Mouse (Mus musculus): ENCODE results near the gene Cnr2.
"Not testable (repeated sequence)": the region's sequence is repeated elsewhere in the genome, so short reads cannot be mapped to it uniquely, and the experiment has no call there.

The Cnr2 gene

DNA sequence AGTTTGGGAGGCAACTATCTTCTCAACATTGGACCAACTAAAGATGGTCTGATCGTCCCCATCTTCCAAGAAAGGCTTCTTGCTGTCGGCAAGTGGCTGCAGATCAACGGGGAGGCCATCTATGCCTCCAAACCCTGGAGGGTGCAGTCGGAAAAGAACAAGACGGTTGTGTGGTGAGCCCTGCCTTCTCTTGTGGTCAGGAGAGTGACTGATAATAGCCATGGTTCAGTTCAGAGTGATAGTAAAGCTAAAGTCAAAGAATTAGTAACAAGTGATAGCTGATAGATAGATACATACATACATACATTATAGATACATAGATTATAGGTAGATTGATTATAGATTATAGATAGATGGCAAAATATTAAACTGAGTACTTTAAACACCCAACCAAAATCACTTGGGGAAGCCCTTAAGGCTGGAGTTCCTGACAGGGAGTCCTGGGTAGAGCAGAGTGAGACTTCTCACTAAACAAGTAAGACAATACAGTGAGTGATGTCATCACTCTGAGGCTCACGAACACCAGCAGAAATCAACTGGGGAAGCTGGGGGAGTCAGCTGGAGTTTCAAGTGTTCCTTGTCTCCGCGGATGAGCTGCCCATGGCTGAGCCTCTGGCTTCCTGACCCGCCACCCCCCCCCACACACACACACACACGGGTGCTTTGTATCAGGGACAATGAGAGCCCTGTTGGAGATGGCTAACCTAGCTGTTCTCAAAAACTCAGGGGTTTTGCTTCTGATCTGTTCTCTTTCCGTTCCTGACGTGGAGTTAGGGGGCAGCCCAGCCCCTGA lies 39.7 kb downstream of the Cnr2 start:
- no peak for DNase-seq (ENCODE audit: low read depth)

- DNase-seq (ENCODE audit: low read depth), result no peak
Observed at GRCm38 (mm10) chr4:135935502-135935901, 40.3 kb downstream of the Cnr2 start.

- no peak for DNase-seq (ENCODE audit: low read depth)
Observed at GRCm38 (mm10) chr4:135938858-135939257, 43.7 kb downstream of the Cnr2 start.

- DNase-seq (ENCODE audit: low read depth), result not testable (repeated sequence)
Observed at GRCm38 (mm10) chr4:135941026-135941425, 45.8 kb downstream of the Cnr2 start.

DNA sequence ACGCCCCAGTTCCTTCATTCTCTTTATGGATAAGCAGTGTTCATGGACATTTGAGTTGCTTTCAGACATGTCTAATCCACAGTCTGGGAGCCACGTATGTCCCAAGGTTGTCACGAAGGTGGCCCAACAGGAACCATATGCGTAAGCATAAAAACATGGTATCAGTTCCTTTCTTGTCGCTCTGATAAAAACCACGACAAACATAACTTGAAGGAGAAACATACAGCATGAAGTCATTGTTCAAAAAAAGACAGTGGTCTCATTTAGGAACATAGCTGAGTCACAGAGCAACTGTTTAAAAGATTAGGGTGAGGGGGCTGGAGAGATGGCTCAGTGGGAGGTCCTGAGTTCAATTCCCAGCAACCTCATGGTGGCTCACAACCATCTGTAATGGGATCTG lies 47.0 kb downstream of the Cnr2 start:
- DNase-seq (ENCODE audit: low read depth), result peak; percentile 52

- DNase-seq (ENCODE audit: low read depth), result no peak
Observed at GRCm38 (mm10) chr4:135943389-135943788, 48.2 kb downstream of the Cnr2 start.

GRCm38 (mm10) chr4:135945706-135946105 lies 50.5 kb downstream of the Cnr2 start:
- no peak for DNase-seq (ENCODE audit: low read depth)

DNA sequence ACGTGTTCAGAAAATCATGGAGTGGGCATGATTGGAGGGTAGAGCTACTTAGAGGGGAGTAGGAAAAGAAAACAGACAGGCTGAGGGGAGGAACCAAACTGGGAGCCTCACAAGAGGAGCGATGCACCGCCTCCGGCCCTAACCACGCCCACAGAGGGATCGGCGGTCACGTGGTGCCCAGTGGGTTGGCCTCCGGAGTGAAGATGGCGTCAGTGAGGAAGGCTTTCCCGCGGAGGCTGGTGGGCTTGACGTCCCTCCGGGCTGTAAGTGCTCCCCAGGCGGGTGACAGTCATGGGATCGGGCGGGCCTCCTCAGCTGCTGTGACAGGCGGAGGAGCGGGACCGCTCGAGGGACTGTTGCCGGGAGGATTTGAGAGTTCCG lies 51.1 kb downstream of the Cnr2 start, which contains the start of gene Hmgcl:
TSS of gene Hmgcl (plus strand) at position 171 of the 381 bp plus-strand sequence.
- peak; percentile 92 for DNase-seq (ENCODE audit: low read depth)

- no peak for DNase-seq (ENCODE audit: low read depth)
Observed at GRCm38 (mm10) chr4:135946659-135947301, 51.6 kb downstream of the Cnr2 start.

DNA sequence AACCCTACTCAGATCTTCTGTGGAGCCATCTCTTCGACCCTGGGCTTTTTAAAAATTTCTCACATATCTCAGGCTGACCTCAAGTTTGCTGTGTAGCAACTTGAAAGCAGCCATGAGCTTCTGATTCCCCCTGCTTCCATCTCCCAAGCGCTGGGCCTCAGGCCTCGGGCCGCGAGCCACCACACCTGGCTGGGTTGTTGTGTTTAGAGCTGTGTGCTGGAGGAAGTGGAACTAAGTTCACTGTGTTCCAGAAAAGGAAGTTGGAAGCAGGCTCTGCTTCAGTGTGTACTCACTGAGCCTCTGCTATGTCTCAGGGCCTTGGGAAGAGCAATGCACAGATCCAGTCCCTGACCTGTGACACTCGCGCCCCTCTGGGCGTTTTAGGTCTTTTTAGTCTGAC lies 52.9 kb downstream of the Cnr2 start:
- no peak for DNase-seq (ENCODE audit: low read depth)

- no peak for DNase-seq (ENCODE audit: low read depth)
Observed at GRCm38 (mm10) chr4:135949475-135949874, 54.3 kb downstream of the Cnr2 start.

- DNase-seq (ENCODE audit: low read depth), result no peak
Observed at GRCm38 (mm10) chr4:135949911-135950310, 54.7 kb downstream of the Cnr2 start.

GRCm38 (mm10) chr4:135950365-135950764 lies 55.2 kb downstream of the Cnr2 start:
- DNase-seq (ENCODE audit: low read depth), result no peak

DNA sequence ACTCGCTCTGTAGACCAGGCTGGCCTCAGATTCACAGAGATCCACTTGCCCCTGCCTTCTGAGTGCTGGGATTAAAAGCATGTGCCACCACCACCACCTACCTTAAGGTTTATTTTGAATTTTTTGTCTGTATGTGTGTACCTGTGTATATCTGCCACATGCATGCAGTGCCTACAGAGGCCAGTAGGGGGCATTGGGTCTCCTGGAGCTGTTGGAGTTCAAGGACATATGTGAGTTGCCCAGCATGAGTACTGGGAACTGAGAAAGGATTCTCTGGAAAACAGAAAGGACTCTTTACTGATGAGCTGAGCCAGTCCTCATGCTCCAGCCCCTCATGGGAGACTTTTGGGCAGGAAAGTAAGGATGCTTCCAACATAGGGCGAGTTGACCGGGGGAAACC lies 56.3 kb downstream of the Cnr2 start:
- DNase-seq (ENCODE audit: low read depth), result no peak

DNA sequence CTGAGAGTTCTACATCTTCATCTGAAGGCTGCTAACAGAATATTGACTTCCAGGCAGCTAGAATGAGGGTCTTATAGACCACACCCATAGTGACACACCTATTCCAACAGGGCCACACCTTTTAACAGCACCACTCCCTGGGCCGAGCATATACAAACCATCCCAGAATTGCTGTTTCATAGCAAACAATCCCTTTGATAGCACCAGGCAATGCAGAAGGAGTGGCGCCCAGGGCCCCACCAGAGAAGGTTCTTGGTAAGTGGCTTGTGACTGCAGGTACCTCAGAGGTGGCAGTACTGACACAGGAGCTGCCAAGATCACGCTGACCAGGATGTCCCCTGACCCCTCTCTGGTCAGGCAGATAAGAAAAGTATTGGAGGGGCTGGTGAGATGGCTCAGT lies 58.0 kb downstream of the Cnr2 start:
- no peak for DNase-seq (ENCODE audit: low read depth)

GRCm38 (mm10) chr4:135954241-135954640 lies 59.0 kb downstream of the Cnr2 start:
- DNase-seq (ENCODE audit: low read depth), result no peak

DNA sequence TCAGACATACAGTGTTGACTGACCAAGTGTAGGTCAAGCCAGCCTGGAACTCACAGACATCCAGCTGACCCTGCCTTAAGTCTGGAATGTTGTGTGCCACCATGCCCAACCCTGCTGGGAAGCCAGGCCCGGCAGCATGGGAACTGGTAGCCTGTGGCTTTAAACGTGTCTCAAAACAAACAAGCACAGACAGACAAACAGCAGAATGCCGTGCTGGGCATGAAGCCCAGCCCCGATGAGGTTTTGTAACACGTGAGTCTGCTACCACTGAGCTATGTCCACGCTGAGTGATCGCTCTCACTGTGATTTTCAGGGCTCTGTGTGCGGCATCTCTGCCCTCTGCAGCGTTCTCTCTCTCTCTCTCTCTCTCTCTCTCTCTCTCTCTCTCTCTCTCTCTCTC lies 60.7 kb downstream of the Cnr2 start:
- DNase-seq (ENCODE audit: low read depth), result no peak

GRCm38 (mm10) chr4:135958354-135958753 lies 63.2 kb downstream of the Cnr2 start:
- no peak for DNase-seq (ENCODE audit: low read depth)

DNA sequence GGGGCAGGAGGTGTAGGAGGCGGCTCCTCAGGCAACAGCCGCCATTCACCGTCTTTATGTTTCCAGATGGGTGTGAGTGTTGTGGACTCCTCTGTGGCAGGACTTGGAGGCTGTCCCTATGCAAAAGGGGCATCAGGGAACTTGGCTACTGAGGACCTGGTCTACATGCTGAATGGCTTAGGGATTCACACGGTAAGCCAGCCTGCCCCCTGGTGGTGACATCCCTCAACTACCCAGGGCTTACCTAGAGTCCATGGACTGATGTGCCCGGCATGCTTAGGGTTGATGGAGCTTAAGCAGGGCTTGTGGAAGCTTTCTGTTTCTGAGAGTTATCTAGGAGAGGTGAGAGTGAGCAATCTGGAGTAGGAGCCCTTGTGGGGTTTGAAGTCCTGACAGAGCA lies 65.5 kb downstream of the Cnr2 start:
- DNase-seq (ENCODE audit: low read depth), result peak; percentile 88

DNA sequence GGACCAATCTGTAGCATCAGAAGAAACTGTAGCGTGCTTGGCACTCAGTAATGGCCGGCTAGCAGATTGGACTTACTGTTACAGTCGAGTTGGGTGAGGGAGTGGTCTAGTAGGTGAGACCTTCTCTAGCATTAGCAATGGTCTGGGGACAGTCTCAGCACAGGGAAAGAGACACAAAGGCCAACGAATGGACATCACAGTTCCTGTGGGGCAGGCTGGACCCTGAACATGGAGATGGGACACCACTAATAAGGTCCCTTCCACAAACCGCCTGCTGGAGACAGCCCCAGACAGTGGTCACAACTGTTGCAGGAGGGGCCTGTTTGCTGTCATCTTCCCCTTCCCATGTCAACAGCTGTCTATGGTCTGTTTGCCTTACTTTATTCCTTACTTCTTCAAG lies 66.5 kb downstream of the Cnr2 start:
- no peak for DNase-seq (ENCODE audit: low read depth)

DNA sequence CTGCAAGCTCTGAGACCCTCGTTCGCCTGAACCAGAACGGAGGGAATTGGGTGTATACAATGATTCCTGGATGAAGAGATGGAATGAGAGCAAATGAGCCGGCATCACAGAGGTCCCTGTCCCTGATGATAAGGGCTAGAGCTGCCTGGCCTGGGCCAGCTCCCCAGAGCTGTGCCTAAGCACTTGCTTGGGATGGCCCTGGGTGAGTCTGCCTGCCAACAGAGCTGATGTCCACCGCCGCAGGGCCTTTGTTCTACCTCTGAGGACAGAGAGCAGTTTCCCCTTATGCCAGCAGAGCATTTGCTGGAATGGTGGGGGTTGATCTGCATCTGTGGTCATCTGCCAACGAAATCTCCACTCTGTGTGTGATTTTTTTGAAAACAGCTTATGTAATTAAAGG lies 67.0 kb downstream of the Cnr2 start:
- no peak for DNase-seq (ENCODE audit: low read depth)

DNA sequence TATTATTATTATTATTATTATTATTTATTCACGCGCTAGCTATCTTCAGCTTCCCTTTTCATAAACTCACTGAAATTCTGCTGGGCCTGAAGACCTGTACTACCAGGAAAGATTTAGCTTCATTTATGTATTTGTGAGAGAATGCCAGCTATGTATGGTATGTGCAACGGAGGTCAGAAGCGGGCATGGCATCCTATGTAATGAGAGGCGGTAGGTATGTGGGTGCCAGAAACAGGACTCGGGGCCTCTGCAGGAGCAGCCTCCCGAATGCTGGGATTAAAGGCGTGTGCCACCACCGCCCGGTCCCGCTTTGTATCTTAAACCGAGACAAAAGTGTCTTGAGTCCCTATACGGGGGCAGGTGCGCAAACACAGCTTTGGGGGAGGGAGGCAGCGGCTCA lies 67.8 kb downstream of the Cnr2 start:
- DNase-seq (ENCODE audit: low read depth), result no peak

GRCm38 (mm10) chr4:135963457-135964193 lies 68.4 kb downstream of the Cnr2 start, which contains the start of gene Gale:
Gene Gale (plus strand): TSS chr4:135963727.
- DNase-seq (ENCODE audit: low read depth), result peak; percentile 97

Data from c-Kit-positive CD71-negative TER-119-negative erythroid progenitor cells, embryonic 14.5 days (primary cell).